Mouse (Mus musculus) cortical plate, adult 2 months (tissue): Measurements from ENCODE around the gene Atxn7l1.

ENCODE experiments used
- CTCF ChIP-seq: fragments of 200-500 bp; IDR thresholded peaks from 2 replicates; pipeline ENCODE4 v1.5.1; 2011; ENCODE audit warnings: mild to moderate bottlenecking, control low read depth, low read length; ENCODE audit not compliant: insufficient read depth; ENCODE audit errors: extremely low read depth
- POLR2A ChIP-seq: fragments of 200-500 bp; IDR thresholded peaks from 2 replicates; pipeline ENCODE4 v1.6.1; 2011; ENCODE audit warnings: mild to moderate bottlenecking, low read length, control low read depth; ENCODE audit not compliant: insufficient read depth; ENCODE audit errors: extremely low read depth

GRCm38 (mm10) chr12:33146622-33147433 is 665 bp upstream of the Atxn7l1 start:
- TF ChIP-seq POLR2A (no peak), CTCF (no peak)
